Mouse (Mus musculus): ENCODE measurements around the gene Gna13.

Gene Gna13

GRCm38 (mm10) chr11:109422263-109422662 is 59.6 kb downstream of the Gna13 start:
- DNase-seq (ENCODE audit: low spot score), result no peak

GRCm38 (mm10) chr11:109423294-109423693 is 60.7 kb downstream of the Gna13 start:
- no peak for DNase-seq (ENCODE audit: low spot score)

DNA sequence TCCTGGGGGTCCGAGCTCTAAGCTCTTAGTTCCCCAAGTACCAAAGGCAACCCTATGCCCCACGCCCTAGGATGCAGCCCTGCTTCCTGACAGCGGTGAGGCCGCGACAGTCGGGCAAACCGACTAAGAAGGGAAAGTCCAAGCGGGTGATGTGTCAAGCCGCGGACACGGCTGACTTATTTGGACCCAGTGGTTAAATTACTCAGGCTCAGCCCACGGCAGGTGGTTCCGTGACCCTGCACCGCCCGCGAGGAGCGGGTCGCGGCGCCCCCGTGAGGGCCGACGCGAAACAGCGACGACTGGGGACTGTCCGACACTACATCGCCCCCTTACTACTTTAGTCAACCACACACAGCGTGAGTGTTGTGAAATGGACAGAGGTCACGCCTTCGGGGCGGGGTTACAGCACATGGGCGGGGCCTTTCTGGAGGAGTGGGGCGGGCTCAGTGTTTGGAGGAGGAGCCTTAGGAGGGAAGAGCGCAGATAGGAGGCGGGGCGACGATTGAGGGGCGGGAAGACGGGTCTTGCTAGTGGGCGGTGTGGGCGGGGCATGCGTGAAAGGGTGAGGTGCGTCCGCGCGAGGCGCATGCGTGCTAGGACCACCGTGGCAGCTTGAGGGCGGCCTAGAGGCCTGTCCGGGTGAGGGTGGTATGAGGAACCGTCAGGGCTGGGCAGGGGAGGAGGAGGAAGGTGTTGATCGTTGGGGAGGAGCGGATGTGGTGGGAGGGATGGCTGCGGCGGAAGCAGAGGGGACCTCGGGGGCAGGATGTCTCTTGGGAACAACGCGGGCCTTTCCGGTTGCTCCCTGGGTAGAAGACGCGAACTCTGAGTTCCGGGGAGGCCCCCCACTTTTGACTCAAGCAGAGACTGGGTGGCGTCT is 63.0 kb downstream of the Gna13 start, which contains the start of gene Amz2:
Amz2 (plus strand) TSS at position 555 of the 880 bp plus-strand sequence.
- peak; percentile 90 for DNase-seq (ENCODE audit: low spot score)

DNA sequence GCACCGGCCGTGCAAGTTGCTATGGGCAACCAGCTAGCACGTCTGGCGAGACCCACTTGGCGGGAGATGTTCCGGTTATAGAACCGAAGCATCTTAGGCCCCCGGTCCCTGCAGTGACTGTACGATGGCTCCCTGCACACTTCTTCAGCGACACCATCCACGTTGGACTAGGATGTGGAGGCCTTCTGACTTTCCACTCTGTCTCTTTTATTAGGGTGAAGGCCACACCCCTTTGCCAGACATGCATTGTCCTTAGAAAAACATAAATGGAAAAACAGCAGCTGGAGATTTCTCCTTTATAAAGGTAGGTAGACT is 63.6 kb downstream of the Gna13 start:
- DNase-seq (ENCODE audit: low spot score), result no peak

- no peak for DNase-seq (ENCODE audit: low spot score)
Measured at GRCm38 (mm10) chr11:109427353-109427752, 64.7 kb downstream of the Gna13 start.

GRCm38 (mm10) chr11:109434233-109434798 is 71.7 kb downstream of the Gna13 start:
- no peak for DNase-seq (ENCODE audit: low spot score)

GRCm38 (mm10) chr11:109436889-109437288 is 74.3 kb downstream of the Gna13 start:
- no peak for DNase-seq (ENCODE audit: low spot score)

GRCm38 (mm10) chr11:109439209-109439608 is 76.6 kb downstream of the Gna13 start:
- no peak for DNase-seq (ENCODE audit: low spot score)

- DNase-seq (ENCODE audit: low spot score), result peak; percentile 35
Measured at GRCm38 (mm10) chr11:109439829-109440340, 77.3 kb downstream of the Gna13 start.

- DNase-seq (ENCODE audit: low spot score), result no peak
Measured at GRCm38 (mm10) chr11:109440641-109441040, 78.0 kb downstream of the Gna13 start.

DNA sequence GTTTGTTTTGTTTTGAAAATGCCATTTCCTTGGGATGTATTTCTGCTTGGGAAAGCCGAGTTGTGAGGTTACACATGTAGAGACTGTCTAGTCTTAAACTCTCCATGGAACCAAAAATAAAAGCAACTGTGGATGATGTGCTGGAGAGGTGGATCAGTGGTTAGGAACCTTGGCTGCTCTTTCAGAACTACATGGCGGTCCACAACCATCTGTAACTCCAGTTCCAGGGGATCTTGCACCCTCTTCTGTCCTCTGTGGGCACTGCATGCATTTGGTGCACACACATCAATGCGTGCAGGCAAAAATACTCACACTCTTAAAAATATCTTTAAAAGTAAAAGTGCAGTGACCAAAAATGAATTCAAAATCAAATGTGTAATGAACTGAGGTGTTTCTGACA is 78.5 kb downstream of the Gna13 start:
- no peak for DNase-seq (ENCODE audit: low spot score)

DNA sequence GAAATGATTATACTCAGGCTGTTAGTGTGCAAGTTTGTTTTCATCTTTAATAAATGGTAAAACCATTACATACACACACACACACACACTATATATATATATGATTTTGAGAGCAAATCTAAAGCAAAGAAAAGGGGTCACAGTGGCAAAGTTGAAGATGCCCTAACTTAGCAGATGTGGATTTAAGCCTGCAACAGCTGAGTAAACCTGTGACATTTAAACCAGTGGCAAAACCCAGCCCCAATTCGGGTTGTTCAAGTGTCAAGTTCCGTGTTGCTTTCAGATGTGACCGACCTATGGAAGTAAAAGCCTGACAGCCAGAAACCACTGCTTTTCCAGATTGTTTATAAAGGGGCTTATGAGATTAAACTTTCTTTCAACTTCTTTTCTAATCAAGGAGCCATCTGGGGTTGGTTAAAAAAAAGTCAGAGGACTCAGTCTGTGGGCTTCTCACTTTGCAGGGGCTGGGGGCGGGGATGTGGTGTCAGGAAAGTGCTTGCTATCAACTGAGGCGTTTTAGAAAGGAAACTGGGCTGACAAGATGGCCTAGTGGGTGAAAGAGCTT is 79.6 kb downstream of the Gna13 start:
- DNase-seq (ENCODE audit: low spot score), result no peak

DNA sequence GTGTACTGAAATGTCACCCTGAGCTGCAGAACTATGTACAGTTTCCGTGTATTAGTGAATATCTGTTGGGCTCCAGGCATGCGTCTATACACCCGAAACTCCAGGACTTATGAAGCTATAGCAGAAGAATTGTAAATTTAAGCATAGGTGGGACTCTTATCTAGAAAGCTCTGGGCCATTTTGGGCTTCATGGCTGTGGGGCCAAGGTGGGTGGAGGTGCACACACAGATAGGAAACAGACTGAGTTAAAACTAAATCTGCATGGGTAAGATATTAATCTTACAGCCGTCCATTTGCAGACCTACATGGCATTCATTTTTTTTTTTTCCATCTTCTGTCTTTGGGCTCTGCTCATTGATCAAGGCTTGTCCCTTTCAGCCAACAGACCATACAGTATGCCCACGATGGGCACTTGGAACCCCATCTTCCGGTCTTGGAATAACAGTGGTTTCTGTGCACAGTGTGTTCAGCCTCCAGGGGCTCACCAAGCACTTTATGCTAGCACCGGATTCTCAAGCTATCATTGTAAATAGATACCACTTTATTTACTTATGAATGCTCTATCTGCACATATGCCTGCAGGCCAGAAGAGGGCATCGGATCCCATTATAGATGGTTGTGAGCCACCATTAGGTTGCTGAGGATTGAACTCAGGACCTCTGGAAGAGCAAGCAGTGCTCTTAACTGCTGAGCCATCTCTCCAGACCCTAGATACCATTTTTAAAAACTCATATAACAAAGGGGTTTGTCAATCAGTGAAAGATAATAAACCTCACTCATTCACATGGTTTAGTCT is 81.0 kb downstream of the Gna13 start:
- DNase-seq (ENCODE audit: low spot score), result no peak

- no peak for DNase-seq (ENCODE audit: low spot score)
Measured at GRCm38 (mm10) chr11:109444600-109444999, 82.0 kb downstream of the Gna13 start.

DNA sequence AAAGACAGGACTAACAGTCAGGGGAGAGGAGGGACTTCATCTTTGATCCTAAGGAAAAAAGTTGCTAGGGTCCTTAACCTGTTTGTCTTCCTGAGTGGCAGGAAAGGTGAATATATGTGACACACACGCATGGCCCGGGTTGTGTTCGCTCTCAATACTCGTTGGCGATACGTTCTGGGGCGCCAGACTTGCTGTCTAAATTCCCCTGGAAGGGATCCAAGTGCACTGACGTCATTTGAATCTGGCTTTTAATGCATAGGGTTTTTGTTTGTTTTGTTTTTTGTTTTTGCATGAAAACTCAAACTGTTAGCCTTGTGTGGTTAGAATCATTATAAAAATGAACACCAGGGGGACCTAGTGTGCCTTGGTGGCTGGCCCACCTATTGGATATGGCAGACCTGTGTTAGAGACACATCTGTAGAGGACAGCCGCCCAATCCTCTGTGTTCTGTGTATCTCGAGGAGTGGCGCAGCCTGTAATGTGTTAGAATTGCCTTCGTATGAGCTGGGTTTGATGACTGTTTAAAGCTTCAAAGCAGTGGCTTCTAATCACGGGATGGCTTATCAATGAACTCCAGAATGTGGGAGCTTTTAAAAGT is 82.9 kb downstream of the Gna13 start:
- DNase-seq (ENCODE audit: low spot score), result no peak

All from ovary, postnatal 10 days (tissue).